Mouse (Mus musculus) layer of hippocampus, postnatal 10 days (tissue): Measurements from ENCODE around the gene Aspa. TPM values are rescaled to one million over a fixed set of nuclear protein-coding genes. Genes with fewer than 3 reads are reported as not detected.

Source experiments
- DNase-seq, 2 experiments: peaks; one replicate each; pipeline ENCODE4 v3.0.0; 2021; ENCODE audit warnings: low spot score in 2 of 2
- total RNA-seq, 2 experiments: library from RNA; stranded (reverse); gene quantifications; 2 replicates each; pipeline ENCODE4 v1.2.3; 2021

The Aspa gene
- total RNA-seq, 2 experiments from 2014 or later = 2.5 to 3.7 TPM

DNA sequence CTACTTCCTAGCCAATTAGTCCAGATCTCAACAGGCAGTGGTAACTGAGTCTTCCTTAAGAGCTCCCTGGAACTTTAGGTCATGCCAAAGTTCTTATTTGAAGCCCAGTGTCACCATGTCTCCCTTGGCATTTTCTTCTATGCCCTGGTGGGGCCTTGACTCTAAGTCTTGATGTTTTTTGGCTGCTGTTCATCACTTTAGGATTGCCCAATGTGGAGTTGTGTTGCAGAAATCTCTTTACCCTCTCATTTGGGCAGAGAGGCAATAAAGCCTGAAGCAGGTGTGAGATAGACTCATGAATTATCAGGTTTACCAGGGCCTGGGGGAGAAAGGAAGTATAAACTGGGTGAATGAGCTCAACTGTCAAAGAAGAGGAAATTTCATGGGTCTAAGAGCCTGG lies 70.7 kb downstream of the Aspa start:
- DNase-seq = no peak

- no peak for DNase-seq
Observed at GRCm38 (mm10) chr11:73257362-73257945, 71.9 kb downstream of the Aspa start.

Other genes starting within 250 kb of the Aspa start
- under 1 TPM; 0.11 to 0.32 TPM for gene Itgae, start 239.0 kb downstream of the Aspa start, total RNA-seq
- gene Haspin, start 191.3 kb downstream of the Aspa start, total RNA-seq = 1 to 10 TPM; 1.2 to 1.7 TPM
- 1 to 10 TPM; 1.5 to 1.7 TPM for gene P2rx5, start 169.2 kb downstream of the Aspa start, total RNA-seq
- gene Emc6, start 152.6 kb downstream of the Aspa start, total RNA-seq = 10 to 100 TPM; 69.1 to 79.6 TPM
- gene Tax1bp3, start 152.5 kb downstream of the Aspa start, total RNA-seq = 10 to 100 TPM; 21.5 to 23.9 TPM
- gene Ctns, start 130.6 kb downstream of the Aspa start, total RNA-seq = 10 to 100 TPM; 18.3 to 18.6 TPM
- 1 to 10 TPM; 2.7 to 2.8 TPM for gene Shpk, start 130.1 kb downstream of the Aspa start, total RNA-seq
- under 1 TPM; 0.09 to 0.25 TPM for gene Trpv1, start 95.3 kb downstream of the Aspa start, total RNA-seq
- under 1 TPM; 0.32 to 0.42 TPM for gene Trpv3, start 62.2 kb downstream of the Aspa start, total RNA-seq
- gene Gm49340, start 145 bp upstream of the Aspa start, total RNA-seq = not detected
- gene Spata22, start 145 bp upstream of the Aspa start, total RNA-seq = not detected
- gene Olfr20, start 21.2 kb upstream of the Aspa start, total RNA-seq = not detected
- not detected for gene Olfr376, start 41.6 kb upstream of the Aspa start, total RNA-seq
- gene Olfr1, start 70.0 kb upstream of the Aspa start, total RNA-seq = not detected
- not detected for gene Olfr378, start 98.9 kb upstream of the Aspa start, total RNA-seq
- not detected for gene Olfr380, start 127.9 kb upstream of the Aspa start, total RNA-seq
- not detected for gene Olfr381, start 162.0 kb upstream of the Aspa start, total RNA-seq
- not detected for gene Olfr382, start 187.6 kb upstream of the Aspa start, total RNA-seq